Mouse (Mus musculus) liver, postnatal 0 days (tissue): ENCODE results near the gene Cpsf4l.

Source experiments
- CTCF ChIP-seq: sonication (generic); IDR thresholded peaks from 2 replicates; pipeline ENCODE4 v1.5.1; 2016; ENCODE audit warnings: antibody characterized with exemption, low read depth
- EP300 ChIP-seq: IDR thresholded peaks from 2 replicates; pipeline ENCODE4 v1.6.1; 2016; ENCODE audit warnings: antibody characterized with exemption, low read depth, mild to moderate bottlenecking

GRCm38 (mm10) chr11:113736848-113737552 is 27.2 kb upstream of the Cpsf4l start:
- TF ChIP-seq CTCF: no peak
- no peak for TF ChIP-seq EP300
